Mouse (Mus musculus) CH12.LX (cell line): ENCODE measurements at regions not wholly inside any gene's neighbourhood (a gene's known extent, or its start where the extent isn't known, plus 50 kb on each side); places are given as distances from the start of the nearest gene placed in this dataset.

Source experiments
- DNase-seq: peaks from one replicate; pipeline ENCODE4 v3.0.0-alpha.2; 2013; ENCODE audit errors: extremely low read depth
- H3K27ac ChIP-seq: 2 replicates; pipeline ENCODE4 v1.5.1; 2012; ENCODE audit warnings: low read depth, mild to moderate bottlenecking, control low read depth, moderate library complexity; ENCODE audit not compliant: insufficient read depth
- H3K27me3 ChIP-seq: replicated peaks from 2 replicates; pipeline ENCODE3; 2012; ENCODE audit warnings: inconsistent platforms
- H3K36me3 ChIP-seq, 2 experiments: replicated peaks in 1 of 2; 2 replicates each; pipeline versions ENCODE3 to v1.6.1; 2012; ENCODE audit warnings: inconsistent platforms in 1 of 2, low read length in 1 of 2, mild to moderate bottlenecking in 1 of 2, mixed read lengths in 1 of 2, moderate library complexity in 1 of 2; ENCODE audit not compliant: control insufficient read depth in 1 of 2, insufficient read depth in 1 of 2
- H3K4me1 ChIP-seq, 2 experiments: 2 replicates each; pipeline ENCODE4 v1.6.1; 2012; ENCODE audit warnings: inconsistent platforms in 1 of 2, moderate library complexity in 1 of 2; ENCODE audit not compliant: insufficient read depth in 2 of 2, control insufficient read depth in 1 of 2
- H3K4me2 ChIP-seq: 2 replicates; pipeline ENCODE4 v1.6.1; 2012; ENCODE audit warnings: low read depth, mild to moderate bottlenecking, control low read depth; ENCODE audit not compliant: poor library complexity, insufficient read depth, severe bottlenecking
- H3K4me3 ChIP-seq, 3 experiments: fragments of 150-350 bp in 1 of 3; sonication (generic) in 1 of 3; replicated peaks in 1 of 3; 2 replicates each; pipeline versions ENCODE3 to v1.5.1; 2011 to 2012; ENCODE audit warnings: low read depth in 2 of 3, low read length in 2 of 3, mild to moderate bottlenecking in 2 of 3, moderate library complexity in 2 of 3, control low read depth in 1 of 3, improper control_type of control experiment in 1 of 3, inconsistent platforms in 1 of 3, mixed read lengths in 1 of 3; ENCODE audit not compliant: poor library complexity in 1 of 3
- H3K79me2 ChIP-seq: replicated peaks from 2 replicates; pipeline ENCODE4 v1.6.1; 2012; ENCODE audit warnings: mild to moderate bottlenecking, moderate library complexity; ENCODE audit not compliant: control insufficient read depth, poor library complexity, insufficient read depth, severe bottlenecking; ENCODE audit errors: extremely low read depth
- H3K9ac ChIP-seq: 2 replicates; pipeline ENCODE4 v1.6.1; 2012; ENCODE audit warnings: low read depth, mild to moderate bottlenecking, control low read depth, moderate library complexity; ENCODE audit not compliant: insufficient read depth
- H3K9me3 ChIP-seq: replicated peaks from 2 replicates; pipeline ENCODE3; 2012; ENCODE audit warnings: low read length, inconsistent platforms, mixed read lengths
- BHLHE40 ChIP-seq: IDR thresholded peaks from 2 replicates; pipeline ENCODE4 v1.6.1; 2011; ENCODE audit warnings: mild to moderate bottlenecking, low read depth, low read length, improper control_type of control experiment
- CHD1 ChIP-seq: IDR thresholded peaks from 2 replicates; pipeline ENCODE4 v1.6.1; 2012; ENCODE audit warnings: low read depth, low read length, improper control_type of control experiment, inconsistent platforms
- CHD2 ChIP-seq: IDR thresholded peaks from 2 replicates; pipeline ENCODE4 v1.6.1; 2011; ENCODE audit warnings: low read length, improper control_type of control experiment
- CTCF ChIP-seq, 2 experiments: IDR thresholded peaks in 1 of 2; conservative IDR thresholded peaks in 1 of 2; 2 replicates each; pipeline ENCODE4 v1.5.1; 2011 to 2012; ENCODE audit warnings: low read depth in 2 of 2, low read length in 2 of 2, improper control_type of control experiment in 1 of 2, inconsistent platforms in 1 of 2, mild to moderate bottlenecking in 1 of 2, moderate library complexity in 1 of 2
- E2F4 ChIP-seq: IDR thresholded peaks from 2 replicates; pipeline ENCODE4 v1.6.1; 2011; ENCODE audit warnings: low read depth, low read length, improper control_type of control experiment; ENCODE audit not compliant: insufficient replicate concordance
- ELF1 ChIP-seq: IDR thresholded peaks from 2 replicates; pipeline ENCODE4 v1.6.1; 2014; ENCODE audit warnings: low read depth, mild to moderate bottlenecking, inconsistent platforms, low read length, improper control_type of control experiment
- EP300 ChIP-seq: IDR thresholded peaks from 2 replicates; pipeline ENCODE4 v1.6.1; 2011; ENCODE audit warnings: low read length, improper control_type of control experiment
- ETS1 ChIP-seq: conservative IDR thresholded peaks from 2 replicates; pipeline ENCODE4 v1.6.1; 2012; ENCODE audit warnings: low read depth, mild to moderate bottlenecking, inconsistent platforms, low read length, improper control_type of control experiment, moderate library complexity
- GABPA ChIP-seq: IDR thresholded peaks from 2 replicates; pipeline ENCODE4 v1.6.1; 2012; ENCODE audit warnings: low read depth, low read length, improper control_type of control experiment, inconsistent platforms; ENCODE audit not compliant: insufficient replicate concordance
- HCFC1 ChIP-seq: IDR thresholded peaks from 2 replicates; pipeline ENCODE4 v1.6.1; 2012; ENCODE audit warnings: low read depth, mild to moderate bottlenecking, inconsistent platforms, low read length, improper control_type of control experiment
- IRF4 ChIP-seq: IDR thresholded peaks from 2 replicates; pipeline ENCODE4 v1.6.1; 2014; ENCODE audit warnings: low read depth, mild to moderate bottlenecking, inconsistent platforms, low read length, improper control_type of control experiment
- MAFK ChIP-seq: IDR thresholded peaks from 2 replicates; pipeline ENCODE4 v1.6.1; 2011; ENCODE audit warnings: low read length, improper control_type of control experiment; ENCODE audit not compliant: insufficient replicate concordance
- MAX ChIP-seq: IDR thresholded peaks from 2 replicates; pipeline ENCODE4 v1.6.1; 2011; ENCODE audit warnings: low read length, improper control_type of control experiment
- MAZ ChIP-seq: IDR thresholded peaks from 2 replicates; pipeline ENCODE4 v1.6.1; 2012; ENCODE audit warnings: low read depth, mild to moderate bottlenecking, inconsistent platforms, low read length, improper control_type of control experiment, moderate library complexity
- MEF2A ChIP-seq: IDR thresholded peaks from 2 replicates; pipeline ENCODE4 v1.6.1; 2014; ENCODE audit warnings: low read depth, mild to moderate bottlenecking, inconsistent platforms, low read length, improper control_type of control experiment, borderline replicate concordance
- MXI1 ChIP-seq: IDR thresholded peaks from 2 replicates; pipeline ENCODE4 v1.6.1; 2011; ENCODE audit warnings: mild to moderate bottlenecking, low read depth, low read length, improper control_type of control experiment
- MYC ChIP-seq: IDR thresholded peaks from 2 replicates; pipeline ENCODE4 v1.6.1; 2011; ENCODE audit warnings: low read depth, mild to moderate bottlenecking, improper control_type of control experiment, low read length
- NELFE ChIP-seq: IDR thresholded peaks from 2 replicates; pipeline ENCODE4 v1.6.1; 2011; ENCODE audit warnings: low read depth, low read length, improper control_type of control experiment
- PAX5 ChIP-seq: IDR thresholded peaks from 2 replicates; pipeline ENCODE4 v1.6.1; 2012; ENCODE audit warnings: low read length, inconsistent platforms, mixed read lengths
- POLR2A ChIP-seq: IDR thresholded peaks from 2 replicates; pipeline ENCODE4 v1.6.1; 2011; ENCODE audit warnings: low read depth, mild to moderate bottlenecking, improper control_type of control experiment, low read length
- SIN3A ChIP-seq: IDR thresholded peaks from 2 replicates; pipeline ENCODE4 v1.6.1; 2012; ENCODE audit warnings: low read length, improper control_type of control experiment, inconsistent platforms
- TCF12 ChIP-seq: IDR thresholded peaks from 2 replicates; pipeline ENCODE4 v1.6.1; 2014; ENCODE audit warnings: low read depth, mild to moderate bottlenecking, inconsistent platforms, low read length, improper control_type of control experiment
- UBTF ChIP-seq: IDR thresholded peaks from 2 replicates; pipeline ENCODE4 v1.6.1; 2012; ENCODE audit warnings: low read depth, mild to moderate bottlenecking, inconsistent platforms, low read length, improper control_type of control experiment, moderate library complexity
- ZC3H11A ChIP-seq: IDR thresholded peaks from 2 replicates; pipeline ENCODE4 v1.6.1; 2012; ENCODE audit warnings: low read depth, mild to moderate bottlenecking, inconsistent platforms, low read length, improper control_type of control experiment
- ZNF384 ChIP-seq: IDR thresholded peaks from 2 replicates; pipeline ENCODE4 v1.6.1; 2012; ENCODE audit warnings: low read depth, low read length, improper control_type of control experiment, inconsistent platforms
- dilution Hi-C: fragments of 300-500 bp; cut with MboI; formaldehyde crosslinking; loops from 2 replicates; pipeline ENCODE4 v1.14.3; 2020; ENCODE audit warnings: low sequenced_read_pairs; ENCODE audit not compliant: extremely low pct_unique_long_range_greater_than_20kb, extremely low pct_ligation_motif_present
- in situ Hi-C: fragments of 300-500 bp; cut with MboI; formaldehyde crosslinking; loops from 3 replicates; pipeline ENCODE4 v1.14.3; 2019; ENCODE audit warnings: low sequenced_read_pairs, low pct_ligation_motif_present, low pct_unique_long_range_greater_than_20kb, mixed read lengths

DNA sequence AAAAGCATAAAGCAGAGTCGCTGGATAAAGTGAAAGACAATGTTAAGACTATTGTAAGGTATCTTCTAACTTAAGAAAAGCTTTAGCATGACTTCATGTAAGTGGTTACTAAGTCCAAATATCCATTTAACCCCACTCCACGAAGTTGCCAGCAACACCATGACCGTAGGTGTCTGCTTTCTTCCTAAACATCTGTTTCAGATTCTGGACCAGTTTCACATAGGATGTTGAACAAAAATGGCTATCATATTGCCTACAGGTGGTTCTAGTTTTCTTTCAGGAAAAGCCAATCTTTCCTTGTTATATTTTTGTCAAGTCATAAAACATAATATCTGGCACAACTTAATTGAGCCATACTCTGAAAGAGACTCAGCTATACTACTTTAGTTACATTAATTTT lies 78.7 kb upstream of the Slc5a7 start:
- in situ Hi-C loops = no loop called here
- no peaks in the 10 kb centered on the region for H3K36me3 ChIP-seq
- peaks cover 5% of the 10 kb centered on the region for H3K9me3 ChIP-seq
- H3K4me1 ChIP-seq = no peaks in the 10 kb centered on the region
- no peaks in the 10 kb centered on the region for H3K79me2 ChIP-seq
- no peaks in the 10 kb centered on the region for H3K27me3 ChIP-seq
- no peak overlapping the region for H3K4me2 ChIP-seq
- H3K4me3 ChIP-seq = no peak overlapping the region
- DNase-seq = no peak
- no peak for TF ChIP-seq MEF2A
- no peak for TF ChIP-seq EP300
- TF ChIP-seq CHD2 = no peak
- no peak for TF ChIP-seq MYC
- no peak for TF ChIP-seq ZNF384
- TF ChIP-seq MXI1 = no peak
- TF ChIP-seq ZC3H11A = no peak
- no peak for TF ChIP-seq POLR2A
- TF ChIP-seq IRF4 = no peak
- TF ChIP-seq GABPA = no peak
- TF ChIP-seq CHD1 = no peak
- TF ChIP-seq ETS1 = no peak
- TF ChIP-seq ELF1 = no peak
- no peak for TF ChIP-seq PAX5
- TF ChIP-seq, all 38 proteins: peak for 0
- dilution Hi-C loops = no loop called here
- H3K27ac ChIP-seq = no peak overlapping the region
- no peak overlapping the region for H3K9ac ChIP-seq

DNA sequence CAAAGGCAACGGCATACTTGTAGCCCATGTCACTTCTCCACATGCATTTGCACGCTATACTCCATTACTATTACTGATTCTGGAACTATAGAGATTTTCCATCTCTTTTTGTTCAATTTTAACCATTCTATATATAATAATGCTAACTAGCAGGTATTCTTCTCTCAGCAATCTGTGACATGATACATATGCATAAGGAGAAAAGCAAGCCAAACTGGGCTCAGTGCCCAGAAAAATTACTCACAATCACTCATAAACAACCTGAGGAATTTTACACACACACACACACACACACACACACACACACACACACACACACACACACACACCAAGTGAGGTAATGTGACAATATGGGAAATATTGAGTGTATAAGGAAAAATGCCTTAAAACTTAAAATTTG lies 69.8 kb upstream of the Slc5a7 start:
- H3K27ac ChIP-seq = no peak overlapping the region
- DNase-seq = no peak
- no peaks in the 10 kb centered on the region for H3K36me3 ChIP-seq
- H3K4me1 ChIP-seq = no peaks in the 10 kb centered on the region
- H3K27me3 ChIP-seq = no peaks in the 10 kb centered on the region
- H3K4me2 ChIP-seq = no peak overlapping the region
- TF ChIP-seq CTCF (conservative IDR thresholded peaks at IDR 0.05 in 1 of 2, IDR thresholded peaks at IDR 0.05 in 1 of 2; ENCODE audit: low read depth in 2 of 2, low read length in 2 of 2) = no peak
- TF ChIP-seq SIN3A = no peak
- TF ChIP-seq MEF2A = no peak
- TF ChIP-seq E2F4 = no peak
- no peak for TF ChIP-seq MAX
- TF ChIP-seq MAFK = no peak
- TF ChIP-seq UBTF = no peak
- no peak for TF ChIP-seq GABPA
- TF ChIP-seq ELF1 = no peak
- TF ChIP-seq BHLHE40 = no peak
- TF ChIP-seq TCF12 = no peak
- no peak for TF ChIP-seq HCFC1
- TF ChIP-seq MAZ = no peak
- TF ChIP-seq NELFE = no peak
- dilution Hi-C loops = no loop called here
- no peak overlapping the region for H3K9ac ChIP-seq
- in situ Hi-C loops = no loop called here
- no peaks in the 10 kb centered on the region for H3K79me2 ChIP-seq
- H3K9me3 ChIP-seq = no peaks in the 10 kb centered on the region
- H3K4me3 ChIP-seq = no peak overlapping the region
